Mouse (Mus musculus) brain, embryonic 14.5 days (tissue): ENCODE data around the gene Actg2. TPM values are rescaled to one million over a fixed set of nuclear protein-coding genes. Genes with fewer than 3 reads are reported as not detected.

Experiments used
- DNase-seq: peaks from one replicate; pipeline ENCODE4 v3.0.0-alpha.2; 2011; ENCODE audit warnings: low read depth
- CTCF ChIP-seq: fragments of 200-500 bp; IDR thresholded peaks from 2 replicates; pipeline ENCODE4 v1.5.1; 2012; ENCODE audit warnings: inconsistent platforms, mild to moderate bottlenecking, moderate library complexity, borderline replicate concordance; ENCODE audit not compliant: insufficient read depth, insufficient read length; ENCODE audit errors: extremely low read depth
- POLR2A ChIP-seq: fragments of 200-500 bp; IDR thresholded peaks from 2 replicates; pipeline ENCODE4 v1.6.1; 2012; ENCODE audit warnings: mild to moderate bottlenecking, inconsistent platforms, borderline replicate concordance; ENCODE audit not compliant: poor library complexity, insufficient read depth, insufficient read length, severe bottlenecking; ENCODE audit errors: extremely low read depth
- polyA plus RNA-seq: library from polyadenylated mRNA; depleted of rRNA; stranded (reverse); fragments of >200 nt; gene quantifications from 2 replicates; pipeline ENCODE4 v1.2.3, GENCODE M21; 2012

The Actg2 gene
- polyA plus RNA-seq, 1 experiment = 1.5 TPM

GRCm38 (mm10) chr6:83555972-83556371, 19.9 kb upstream of the Actg2 start:
- no peak for DNase-seq
- TF ChIP-seq POLR2A (no peak), CTCF (no peak)

- DNase-seq = no peak
- TF ChIP-seq CTCF (no peak), POLR2A (no peak)
These were observed 12.3 kb upstream of the Actg2 start for GRCm38 (mm10) chr6:83548346-83548745.

GRCm38 (mm10) chr6:83545778-83546177, 9.7 kb upstream of the Actg2 start:
- DNase-seq = no peak
- no peak for TF ChIP-seq CTCF
- TF ChIP-seq POLR2A = no peak

- no peak for TF ChIP-seq POLR2A
- TF ChIP-seq CTCF = no peak
- DNase-seq = peak; percentile 65
These were observed 5.8 kb upstream of the Actg2 start for GRCm38 (mm10) chr6:83541756-83542456.

- peak; percentile 65 for DNase-seq
- TF ChIP-seq POLR2A (no peak), CTCF (no peak)
These were observed 4.0 kb upstream of the Actg2 start for GRCm38 (mm10) chr6:83540017-83540416.

- TF ChIP-seq POLR2A (no peak), CTCF (no peak)
- no peak for DNase-seq
These were observed 662 bp upstream of the Actg2 start for GRCm38 (mm10) chr6:83536795-83537059.

- DNase-seq = no peak
- TF ChIP-seq POLR2A (no peak), CTCF (no peak)
These were observed 3.5 kb downstream of the Actg2 start for GRCm38 (mm10) chr6:83532608-83533007.

GRCm38 (mm10) chr6:83523194-83523593, 12.9 kb downstream of the Actg2 start:
- TF ChIP-seq CTCF (no peak), POLR2A (no peak)
- no peak for DNase-seq

GRCm38 (mm10) chr6:83521784-83522183, 14.3 kb downstream of the Actg2 start:
- TF ChIP-seq POLR2A (no peak), CTCF (no peak)

GRCm38 (mm10) chr6:83518637-83519036, 17.4 kb downstream of the Actg2 start:
- no peak for TF ChIP-seq POLR2A
- no peak for DNase-seq

More at GRCm38 (mm10) chr6:83521784-83522183, 14.3 kb downstream of the Actg2 start:
- no peak for DNase-seq

- TF ChIP-seq POLR2A (no peak), CTCF (no peak)
- no peak for DNase-seq
These were observed 20.9 kb downstream of the Actg2 start for GRCm38 (mm10) chr6:83515172-83515571.

- DNase-seq = peak; percentile 79
- TF ChIP-seq CTCF (peak; percentile 74; the same call in 1 of the 2 replicates), POLR2A (no peak)
These were observed 23.6 kb downstream of the Actg2 start for GRCm38 (mm10) chr6:83512495-83512894.

GRCm38 (mm10) chr6:83510210-83510609, 25.9 kb downstream of the Actg2 start:
- no peak for DNase-seq
- TF ChIP-seq CTCF (0 out of 2 replicates have a peak, but pooled peaks have one; percentile 1), POLR2A (no peak)

- TF ChIP-seq POLR2A (no peak), CTCF (no peak)
- peak; percentile 62 for DNase-seq
These were observed 26.6 kb downstream of the Actg2 start for GRCm38 (mm10) chr6:83509442-83509841.

- DNase-seq = no peak
- TF ChIP-seq CTCF (no peak), POLR2A (no peak)
These were observed 28.9 kb downstream of the Actg2 start for GRCm38 (mm10) chr6:83507168-83507546.
